Mouse (Mus musculus): ENCODE measurements around the gene Scyl2. TPM values are rescaled to one million over a fixed set of nuclear protein-coding genes. Genes with fewer than 3 reads are reported as not detected.

The Scyl2 gene
- total and polyA plus RNA-seq, 2 experiments from 2014 or later = 3.7 to 43.0 TPM

DNA sequence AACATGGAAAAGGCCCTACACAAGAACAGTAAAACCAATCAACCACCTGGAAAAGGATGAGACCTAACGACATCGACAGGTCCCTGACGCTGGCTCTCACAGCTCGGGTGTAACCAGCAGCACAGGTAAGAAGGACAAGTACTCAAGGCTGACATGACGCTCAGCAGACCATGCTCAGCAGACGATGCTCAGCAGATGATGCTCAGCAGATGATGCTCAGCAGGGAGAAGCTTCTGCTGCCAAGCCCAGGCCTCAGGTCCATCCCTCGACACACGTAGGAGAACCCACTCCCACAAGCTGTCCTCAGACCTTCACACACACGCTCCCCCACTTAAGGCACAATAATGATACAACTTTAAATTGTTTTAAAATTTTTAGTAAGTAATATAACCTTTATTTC lies 20.4 kb downstream of the Scyl2 start:
- ATAC-seq (ENCODE audit: insufficient read depth, low read depth) (no peak), DNase-seq (ENCODE audit: low spot score) (no peak)
- Histone ChIP-seq H3K4me2 (ENCODE audit: low read depth, low read length) (no peak overlapping the region), H3K9me3 (replicated peaks; ENCODE audit: control insufficient read depth, low read length) (no peaks in the 10 kb centered on the region), H3K4me1 (ENCODE audit: control insufficient read depth, insufficient read depth) (no peaks in the 10 kb centered on the region), H3K4me3 (ENCODE audit: low read depth, low read length) (no peak overlapping the region), H3K36me3 (replicated peaks; ENCODE audit: control insufficient read depth, insufficient read depth, low read length) (peaks cover 16% of the 10 kb centered on the region; the same call in 1 of the 2 replicates), H3K9ac (replicated peaks; ENCODE audit: low read depth, low read length) (no peak overlapping the region), H3K27me3 (ENCODE audit: control insufficient read depth, insufficient read depth, low read length) (no peaks in the 10 kb centered on the region), H3K27ac (ENCODE audit: low read depth) (no peak overlapping the region)
- 86% methylated on average over 9 of the region's 9 CpGs for WGBS
- TF ChIP-seq CTCF (IDR thresholded peaks at IDR 0.05; ENCODE audit: low read depth) (no peak), EP300 (IDR thresholded peaks at IDR 0.05; ENCODE audit: low read depth) (no peak)

DNA sequence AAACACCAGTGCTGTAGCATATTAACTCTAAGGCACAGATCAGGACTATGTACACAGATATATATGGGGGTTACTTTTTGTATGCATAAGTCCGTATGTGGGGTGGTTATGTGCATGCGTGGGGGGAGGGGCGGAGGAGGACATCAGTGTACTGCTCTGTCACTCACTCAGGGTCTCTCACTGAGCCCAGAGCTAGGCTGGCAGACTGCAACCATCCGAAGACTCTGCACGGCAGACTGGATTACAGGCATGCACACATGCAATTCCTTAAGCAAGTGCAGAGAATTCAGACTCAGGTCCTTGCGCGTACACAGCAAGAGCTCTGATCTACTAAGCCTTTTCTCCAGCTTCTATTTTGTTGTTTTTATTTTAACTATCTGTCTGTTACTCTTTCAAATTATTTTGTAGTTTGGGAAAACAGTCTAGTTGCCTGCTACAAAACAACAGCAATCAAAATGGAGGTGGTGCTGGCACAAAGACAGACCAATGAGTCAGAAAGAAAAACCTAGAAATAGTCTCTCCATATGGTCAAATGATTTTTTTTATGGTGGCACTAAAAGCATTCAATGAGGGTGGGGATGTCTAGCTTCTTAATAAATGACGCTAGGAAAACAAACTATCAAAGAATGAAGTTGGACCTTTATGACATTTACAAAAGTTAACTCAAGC lies 21.0 kb downstream of the Scyl2 start:
- TF ChIP-seq EP300 (IDR thresholded peaks at IDR 0.05; ENCODE audit: low read depth) (no peak), CTCF (IDR thresholded peaks at IDR 0.05; ENCODE audit: low read depth) (no peak)
- Histone ChIP-seq H3K36me3 (replicated peaks; ENCODE audit: control insufficient read depth, insufficient read depth, low read length) (peaks cover 16% of the 10 kb centered on the region), H3K4me3 (ENCODE audit: low read depth, low read length) (no peak overlapping the region), H3K4me2 (ENCODE audit: low read depth, low read length) (no peak overlapping the region), H3K9ac (replicated peaks; ENCODE audit: low read depth, low read length) (no peak overlapping the region), H3K4me1 (ENCODE audit: control insufficient read depth, insufficient read depth) (no peaks in the 10 kb centered on the region), H3K27me3 (ENCODE audit: control insufficient read depth, insufficient read depth, low read length) (no peaks in the 10 kb centered on the region), H3K9me3 (replicated peaks; ENCODE audit: control insufficient read depth, low read length) (no peaks in the 10 kb centered on the region), H3K27ac (ENCODE audit: low read depth) (no peak overlapping the region)
- 90% methylated on average over 8 of the region's 8 CpGs for WGBS
- ATAC-seq (ENCODE audit: insufficient read depth, low read depth) (no peak), DNase-seq (ENCODE audit: low spot score) (no peak)

DNA sequence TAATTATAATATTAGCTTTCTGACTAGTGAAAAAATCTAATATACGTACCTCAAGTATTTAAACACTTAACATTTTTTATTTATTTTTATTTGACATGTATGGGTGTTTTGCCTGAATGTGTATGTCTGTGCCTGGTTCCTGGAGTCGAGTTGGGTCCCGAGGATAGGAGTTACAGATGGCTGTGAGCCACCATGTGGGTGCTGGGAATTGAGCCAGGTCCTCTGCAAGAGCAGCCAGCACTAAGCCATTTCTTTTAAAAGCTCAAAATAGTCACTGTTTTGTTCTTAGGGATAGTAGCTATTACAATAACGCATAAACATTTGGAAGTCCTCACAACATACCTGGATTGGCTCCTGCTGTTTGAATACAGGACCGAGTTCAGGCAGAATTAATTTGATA lies 29.7 kb downstream of the Scyl2 start:
- no peak for ATAC-seq (ENCODE audit: insufficient read depth, low read depth)
- Histone ChIP-seq H3K36me3 (replicated peaks; ENCODE audit: control insufficient read depth, insufficient read depth, low read length) (peaks cover 59% of the 10 kb centered on the region), H3K4me1 (ENCODE audit: control insufficient read depth, insufficient read depth) (no peaks in the 10 kb centered on the region), H3K4me3 (ENCODE audit: low read depth, low read length) (no peak overlapping the region), H3K9me3 (replicated peaks; ENCODE audit: control insufficient read depth, low read length) (no peaks in the 10 kb centered on the region), H3K27me3 (ENCODE audit: control insufficient read depth, insufficient read depth, low read length) (no peaks in the 10 kb centered on the region), H3K9ac (replicated peaks; ENCODE audit: low read depth, low read length) (no peak overlapping the region), H3K27ac (ENCODE audit: low read depth) (no peak overlapping the region), H3K4me2 (ENCODE audit: low read depth, low read length) (no peak overlapping the region)
- TF ChIP-seq CTCF (IDR thresholded peaks at IDR 0.05; ENCODE audit: low read depth) (no peak), EP300 (IDR thresholded peaks at IDR 0.05; ENCODE audit: low read depth) (no peak)
- 70% methylated on average over 5 of the region's 5 CpGs for WGBS
- DNase-seq (ENCODE audit: low spot score) = no peak

DNA sequence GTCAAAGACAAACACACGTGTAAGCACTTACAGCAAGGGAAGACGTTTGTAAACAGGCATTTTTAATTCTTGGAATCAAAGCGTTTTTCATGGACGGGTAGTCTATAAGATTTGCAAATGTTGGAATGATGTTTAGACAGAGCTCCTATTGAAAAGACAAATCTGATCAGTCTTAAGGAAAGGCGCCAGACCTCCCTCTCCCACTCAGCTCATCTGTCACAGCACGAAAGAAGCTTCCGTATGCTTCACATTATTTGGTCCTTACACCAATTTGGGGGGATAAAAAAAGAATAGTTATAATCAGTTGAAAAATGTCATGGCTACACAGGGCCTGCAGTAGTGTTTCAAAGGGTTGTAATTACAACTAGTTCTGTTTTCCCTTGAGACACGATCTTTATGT lies 33.2 kb downstream of the Scyl2 start:
- no peaks in the 10 kb centered on the region for H3K4me1 ChIP-seq (ENCODE audit: control insufficient read depth, insufficient read depth)
- WGBS = 82% methylated on average over 8 of the region's 8 CpGs
- TF ChIP-seq CTCF (IDR thresholded peaks at IDR 0.05; ENCODE audit: low read depth) (no peak), EP300 (IDR thresholded peaks at IDR 0.05; ENCODE audit: low read depth) (no peak)
- peaks cover 73% of the 10 kb centered on the region for H3K36me3 ChIP-seq (replicated peaks; ENCODE audit: control insufficient read depth, insufficient read depth, low read length)
- no peak overlapping the region for H3K4me3 ChIP-seq (ENCODE audit: low read depth, low read length)
- no peak overlapping the region for H3K4me2 ChIP-seq (ENCODE audit: low read depth, low read length)
- no peak overlapping the region for H3K27ac ChIP-seq (ENCODE audit: low read depth)
- H3K27me3 ChIP-seq (ENCODE audit: control insufficient read depth, insufficient read depth, low read length) = no peaks in the 10 kb centered on the region
- no peak overlapping the region for H3K9ac ChIP-seq (replicated peaks; ENCODE audit: low read depth, low read length)
- DNase-seq (ENCODE audit: low spot score) (no peak), ATAC-seq (ENCODE audit: insufficient read depth, low read depth) (no peak)
- no peaks in the 10 kb centered on the region for H3K9me3 ChIP-seq (replicated peaks; ENCODE audit: control insufficient read depth, low read length)

DNA sequence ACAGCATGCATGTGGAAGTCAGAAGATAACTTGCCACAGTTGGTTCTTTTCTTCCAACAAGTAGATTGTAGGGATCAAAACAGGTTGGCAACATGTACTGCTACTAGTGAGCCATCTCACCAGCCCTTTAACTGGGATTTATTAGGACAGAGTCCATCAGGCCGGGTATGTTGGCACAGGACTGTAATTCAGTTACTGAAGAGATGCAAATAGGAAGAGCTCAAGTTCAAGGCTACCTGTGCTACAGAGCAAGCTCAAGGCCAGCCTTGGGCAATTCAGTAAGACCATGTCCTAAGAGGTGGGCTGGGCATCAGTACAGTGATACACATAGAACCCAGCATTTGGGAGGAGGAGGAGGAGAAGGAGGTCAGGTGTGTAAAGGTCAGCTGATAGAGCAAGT lies 34.4 kb downstream of the Scyl2 start:
- H3K9ac ChIP-seq (replicated peaks; ENCODE audit: low read depth, low read length) = no peak overlapping the region
- no peak overlapping the region for H3K27ac ChIP-seq (ENCODE audit: low read depth)
- no peaks in the 10 kb centered on the region for H3K27me3 ChIP-seq (ENCODE audit: control insufficient read depth, insufficient read depth, low read length)
- no peaks in the 10 kb centered on the region for H3K4me1 ChIP-seq (ENCODE audit: control insufficient read depth, insufficient read depth)
- H3K9me3 ChIP-seq (replicated peaks; ENCODE audit: control insufficient read depth, low read length) = no peaks in the 10 kb centered on the region
- no peak overlapping the region for H3K4me2 ChIP-seq (ENCODE audit: low read depth, low read length)
- H3K4me3 ChIP-seq (ENCODE audit: low read depth, low read length) = no peak overlapping the region
- DNase-seq (ENCODE audit: low spot score) (no peak), ATAC-seq (ENCODE audit: insufficient read depth, low read depth) (no peak)
- TF ChIP-seq CTCF (IDR thresholded peaks at IDR 0.05; ENCODE audit: low read depth) = no peak
- TF ChIP-seq EP300 (IDR thresholded peaks at IDR 0.05; ENCODE audit: low read depth) = no peak
- 87% methylated on average over 1 of the region's 1 CpGs for WGBS
- H3K36me3 ChIP-seq (replicated peaks; ENCODE audit: control insufficient read depth, insufficient read depth, low read length) = peaks cover 69% of the 10 kb centered on the region

DNA sequence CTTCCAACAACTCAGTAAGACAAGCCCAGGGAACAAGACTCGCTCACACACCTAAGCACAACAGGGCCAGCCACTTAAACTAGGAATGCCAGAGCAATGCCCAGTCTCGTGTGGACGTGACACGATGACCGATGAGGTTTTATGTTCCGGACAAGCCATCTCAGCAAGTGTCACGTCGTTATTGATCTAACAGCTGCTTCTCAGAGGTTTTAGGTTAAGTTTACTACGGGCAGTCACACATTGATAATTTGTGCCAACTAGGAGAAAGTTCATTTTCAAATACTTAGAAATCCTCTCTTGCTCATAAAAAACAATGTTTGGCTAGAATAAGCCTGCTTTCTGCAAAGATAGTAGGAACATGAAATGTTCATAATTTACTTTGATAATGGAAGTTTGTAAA lies 39.2 kb downstream of the Scyl2 start:
- Histone ChIP-seq H3K9me3 (replicated peaks; ENCODE audit: control insufficient read depth, low read length) (no peaks in the 10 kb centered on the region), H3K27me3 (ENCODE audit: control insufficient read depth, insufficient read depth, low read length) (no peaks in the 10 kb centered on the region), H3K4me3 (ENCODE audit: low read depth, low read length) (no peak overlapping the region), H3K4me2 (ENCODE audit: low read depth, low read length) (no peak overlapping the region), H3K36me3 (replicated peaks; ENCODE audit: control insufficient read depth, insufficient read depth, low read length) (peaks cover 69% of the 10 kb centered on the region), H3K27ac (ENCODE audit: low read depth) (no peak overlapping the region), H3K4me1 (ENCODE audit: control insufficient read depth, insufficient read depth) (no peaks in the 10 kb centered on the region), H3K9ac (replicated peaks; ENCODE audit: low read depth, low read length) (no peak overlapping the region)
- DNase-seq (ENCODE audit: low spot score) (no peak), ATAC-seq (ENCODE audit: insufficient read depth, low read depth) (no peak)
- WGBS = 81% methylated on average over 9 of the region's 9 CpGs
- TF ChIP-seq CTCF (IDR thresholded peaks at IDR 0.05; ENCODE audit: low read depth) = no peak
- TF ChIP-seq EP300 (IDR thresholded peaks at IDR 0.05; ENCODE audit: low read depth) = no peak
